Mouse (Mus musculus): Measurements from ENCODE around the gene Agpat2.

GRCm38 (mm10) chr2:26551446-26551845, 52.8 kb downstream of the Agpat2 start:
- TF ChIP-seq MAFK (IDR thresholded peaks at IDR 0.05; ENCODE audit: borderline replicate concordance, low read depth, low read length) (no peak), CTCF (IDR thresholded peaks at IDR 0.05 in 2 of 3, conservative IDR thresholded peaks at IDR 0.05 in 1 of 3; ENCODE audit: control insufficient read depth in 1 of 3, insufficient read depth in 1 of 3, low read depth in 2 of 3, low read length in 3 of 3, poor library complexity in 1 of 3, severe bottlenecking in 1 of 3) (no peak), MAX (IDR thresholded peaks at IDR 0.05; ENCODE audit: low read length) (no peak), SMC3 (IDR thresholded peaks at IDR 0.05; ENCODE audit: low read depth, low read length) (no peak), GATA1 (IDR thresholded peaks at IDR 0.05; ENCODE audit: low read depth, low read length) (no peak), E2F4 (IDR thresholded peaks at IDR 0.05; ENCODE audit: borderline replicate concordance, low read depth, low read length) (no peak), POLR2A (IDR thresholded peaks at IDR 0.05; ENCODE audit: control insufficient read depth in 1 of 2, insufficient read depth in 1 of 2, low read depth in 1 of 2, low read length in 2 of 2, poor library complexity in 1 of 2) (no peak)

Measured in MEL (cell line).